Mouse (Mus musculus): ENCODE measurements around the gene Hao2. TPM values are rescaled to one million over a fixed set of nuclear protein-coding genes. Genes with fewer than 3 reads are reported as not detected.

Gene Hao2
- polyA plus RNA-seq, 1 experiment from 2014 or later: not detected

DNA sequence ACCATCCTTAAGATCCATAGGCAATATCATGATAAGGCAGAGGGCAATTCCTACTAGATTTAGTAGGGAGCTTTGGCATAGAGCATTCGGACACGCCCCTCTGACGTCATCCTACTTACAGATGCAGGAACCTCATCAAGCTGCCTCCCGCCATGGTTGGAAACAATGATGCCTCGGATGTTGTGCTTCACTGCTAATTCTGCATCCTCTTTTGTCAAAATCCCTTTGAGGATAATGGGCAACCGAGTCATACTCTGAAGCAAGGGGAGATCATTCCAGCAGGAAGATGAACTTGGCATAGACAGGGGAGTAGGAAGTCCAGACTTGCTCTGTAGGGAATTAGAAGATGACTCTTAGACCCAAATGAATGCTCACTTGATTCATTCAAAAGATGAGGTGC, 12.8 kb downstream of the Hao2 start:
- Histone ChIP-seq H3K4me1 (replicated peaks; ENCODE audit: control insufficient read depth, insufficient read depth, low read length) (no peaks in the 10 kb centered on the region), H3K4me3 (replicated peaks; ENCODE audit: low read length) (no peak overlapping the region), H3K9ac (replicated peaks; ENCODE audit: low read depth, low read length) (no peak overlapping the region), H3K27me3 (replicated peaks; ENCODE audit: control insufficient read depth, insufficient read depth, low read length) (no peaks in the 10 kb centered on the region), H3K9me3 (ENCODE audit: control insufficient read depth, low read length) (no peaks in the 10 kb centered on the region), H3K27ac (ENCODE audit: low read length) (no peak overlapping the region), H3K36me3 (ENCODE audit: control insufficient read depth, insufficient read depth) (no peaks in the 10 kb centered on the region), H3K4me2 (ENCODE audit: low read length) (no peak overlapping the region)
- no peak for ATAC-seq
- 50% methylated on average over 6 of the region's 6 CpGs for WGBS

DNA sequence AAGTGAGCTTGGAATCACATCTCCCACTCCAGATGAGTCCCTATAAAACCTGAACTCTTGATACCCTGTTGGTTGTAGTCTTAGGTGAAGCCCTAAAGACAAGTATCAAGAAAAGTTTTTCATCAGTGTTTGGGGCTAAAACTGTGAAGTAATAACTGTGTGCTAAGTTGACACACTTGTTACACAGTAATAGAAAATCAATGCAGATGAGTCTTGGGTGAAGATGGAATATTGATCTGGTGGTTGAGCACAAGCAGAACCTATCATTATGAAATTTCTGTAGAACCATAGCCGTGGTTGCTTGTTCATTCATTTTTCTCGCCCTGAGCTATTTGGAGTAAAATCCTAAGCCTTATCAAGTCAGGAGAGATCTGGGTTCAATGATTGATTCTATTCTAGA, 24.8 kb downstream of the Hao2 start:
- H3K4me3 ChIP-seq (replicated peaks; ENCODE audit: low read length): no peak overlapping the region
- no peak for ATAC-seq
- no peaks in the 10 kb centered on the region for H3K9me3 ChIP-seq (ENCODE audit: control insufficient read depth, low read length)
- no peaks in the 10 kb centered on the region for H3K36me3 ChIP-seq (ENCODE audit: control insufficient read depth, insufficient read depth)
- WGBS: 85% methylated on average over 2 of the region's 2 CpGs
- no peak overlapping the region for H3K4me2 ChIP-seq (ENCODE audit: low read length)
- H3K27ac ChIP-seq (ENCODE audit: low read length): no peak overlapping the region
- H3K27me3 ChIP-seq (replicated peaks; ENCODE audit: control insufficient read depth, insufficient read depth, low read length): no peaks in the 10 kb centered on the region
- no peaks in the 10 kb centered on the region for H3K4me1 ChIP-seq (replicated peaks; ENCODE audit: control insufficient read depth, insufficient read depth, low read length)
- H3K9ac ChIP-seq (replicated peaks; ENCODE audit: low read depth, low read length): no peak overlapping the region

DNA sequence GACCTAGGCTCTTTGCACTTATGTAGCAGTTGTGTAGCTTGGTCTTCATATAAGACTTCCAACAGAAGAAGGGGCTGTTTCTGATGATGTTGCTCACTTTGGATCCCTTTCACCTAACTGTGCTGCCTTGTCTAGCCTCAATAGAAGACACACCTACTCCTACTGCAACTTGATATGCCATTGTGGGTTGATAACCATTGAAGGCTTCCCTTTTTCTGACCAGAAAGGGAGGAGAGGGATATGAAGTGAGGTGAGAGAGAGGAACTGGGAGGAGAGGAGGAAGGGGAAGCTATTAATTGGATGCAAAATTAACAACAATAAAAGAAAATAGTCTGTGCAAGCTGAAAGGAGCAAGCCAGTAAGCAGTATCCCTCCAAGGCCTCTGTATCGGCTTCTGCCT, 30.2 kb downstream of the Hao2 start:
- Histone ChIP-seq H3K4me1 (replicated peaks; ENCODE audit: control insufficient read depth, insufficient read depth, low read length) (no peaks in the 10 kb centered on the region), H3K4me3 (replicated peaks; ENCODE audit: low read length) (no peak overlapping the region), H3K27me3 (replicated peaks; ENCODE audit: control insufficient read depth, insufficient read depth, low read length) (no peaks in the 10 kb centered on the region), H3K9ac (replicated peaks; ENCODE audit: low read depth, low read length) (no peak overlapping the region), H3K4me2 (ENCODE audit: low read length) (no peak overlapping the region), H3K36me3 (ENCODE audit: control insufficient read depth, insufficient read depth) (no peaks in the 10 kb centered on the region), H3K9me3 (ENCODE audit: control insufficient read depth, low read length) (no peaks in the 10 kb centered on the region), H3K27ac (ENCODE audit: low read length) (no peak overlapping the region)
- no peak for ATAC-seq
- WGBS: 95% methylated on average over 1 of the region's 1 CpGs

DNA sequence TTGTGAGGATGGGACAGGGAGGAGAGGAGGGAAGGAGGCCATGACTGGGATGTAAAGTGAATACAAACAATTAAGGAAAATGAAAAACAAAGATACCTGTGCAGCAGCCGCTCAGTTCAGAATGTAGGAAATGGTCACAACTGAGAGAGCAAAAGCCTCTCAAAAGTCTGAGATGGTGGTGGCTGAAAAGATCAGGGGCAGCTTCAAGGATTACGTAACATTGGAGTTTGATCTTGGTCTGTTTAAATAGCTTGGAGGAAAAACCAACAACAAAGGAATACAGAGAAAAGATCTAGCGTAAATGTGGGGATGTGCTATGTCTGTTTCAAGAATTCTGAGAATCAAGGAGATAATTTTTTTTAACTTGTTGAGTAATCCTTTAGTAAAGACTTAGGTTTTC, 33.5 kb downstream of the Hao2 start, which contains the start of gene Hsd3b1:
Hsd3b1 (minus strand) TSS at position 219 of the 400 bp plus-strand sequence.
- ATAC-seq: no peak
- Histone ChIP-seq H3K27me3 (replicated peaks; ENCODE audit: control insufficient read depth, insufficient read depth, low read length) (no peaks in the 10 kb centered on the region), H3K27ac (ENCODE audit: low read length) (no peak within 1 kb of the TSS), H3K4me3 (replicated peaks; ENCODE audit: low read length) (no peak within 1 kb of the TSS), H3K9me3 (ENCODE audit: control insufficient read depth, low read length) (no peaks in the 10 kb centered on the region), H3K9ac (replicated peaks; ENCODE audit: low read depth, low read length) (no peak within 1 kb of the TSS), H3K36me3 (ENCODE audit: control insufficient read depth, insufficient read depth) (no peaks in the 10 kb centered on the region), H3K4me1 (replicated peaks; ENCODE audit: control insufficient read depth, insufficient read depth, low read length) (no peaks in the 10 kb centered on the region), H3K4me2 (ENCODE audit: low read length) (no peak within 1 kb of the TSS)
- WGBS: 89% methylated on average over 3 of the region's 3 CpGs

DNA sequence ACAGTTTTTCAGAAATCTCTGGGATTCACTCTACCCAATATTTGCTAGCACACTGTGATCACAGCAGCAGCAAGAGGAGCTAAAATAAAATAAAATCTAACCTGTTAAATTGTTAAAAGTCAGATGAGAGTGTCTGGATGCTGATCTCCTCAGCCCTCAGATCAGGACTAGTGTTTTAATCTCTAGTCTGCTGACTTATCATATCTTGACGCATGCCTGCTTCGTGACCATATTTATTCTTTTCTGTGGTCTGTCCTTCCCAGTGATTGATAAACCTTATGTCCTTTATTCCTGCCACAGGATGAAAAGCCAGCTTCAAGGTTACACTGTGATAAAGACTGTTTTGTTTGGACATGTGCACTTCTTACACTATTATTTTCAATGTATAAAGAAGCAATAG, 35.0 kb downstream of the Hao2 start:
- H3K4me2 ChIP-seq (ENCODE audit: low read length): no peak overlapping the region
- no peaks in the 10 kb centered on the region for H3K9me3 ChIP-seq (ENCODE audit: control insufficient read depth, low read length)
- H3K27ac ChIP-seq (ENCODE audit: low read length): no peak overlapping the region
- WGBS: 95% methylated on average over 2 of the region's 2 CpGs
- ATAC-seq: no peak
- no peaks in the 10 kb centered on the region for H3K4me1 ChIP-seq (replicated peaks; ENCODE audit: control insufficient read depth, insufficient read depth, low read length)
- no peaks in the 10 kb centered on the region for H3K36me3 ChIP-seq (ENCODE audit: control insufficient read depth, insufficient read depth)
- no peak overlapping the region for H3K4me3 ChIP-seq (replicated peaks; ENCODE audit: low read length)
- no peaks in the 10 kb centered on the region for H3K27me3 ChIP-seq (replicated peaks; ENCODE audit: control insufficient read depth, insufficient read depth, low read length)
- no peak overlapping the region for H3K9ac ChIP-seq (replicated peaks; ENCODE audit: low read depth, low read length)

DNA sequence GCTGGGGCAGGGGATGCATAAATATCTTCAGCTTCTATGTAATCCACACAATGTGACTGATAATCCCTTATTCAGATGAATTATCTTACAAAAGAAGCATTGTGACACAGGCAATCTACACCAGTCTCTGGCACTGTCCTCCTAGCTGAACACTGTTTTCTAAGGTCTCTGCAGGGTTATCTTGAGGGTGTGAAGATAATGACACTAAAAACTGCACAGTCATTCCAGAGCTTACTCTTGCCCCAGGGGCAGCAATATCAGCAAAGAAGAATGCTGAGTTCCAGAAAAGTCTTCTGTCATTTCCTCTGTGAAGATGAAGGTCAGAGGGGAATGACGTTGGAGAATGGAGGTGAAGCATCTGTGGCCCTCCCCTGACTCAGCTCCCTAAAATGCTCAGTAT, 36.1 kb downstream of the Hao2 start:
- H3K36me3 ChIP-seq (ENCODE audit: control insufficient read depth, insufficient read depth): no peaks in the 10 kb centered on the region
- no peak overlapping the region for H3K9ac ChIP-seq (replicated peaks; ENCODE audit: low read depth, low read length)
- no peak overlapping the region for H3K4me3 ChIP-seq (replicated peaks; ENCODE audit: low read length)
- no peaks in the 10 kb centered on the region for H3K27me3 ChIP-seq (replicated peaks; ENCODE audit: control insufficient read depth, insufficient read depth, low read length)
- H3K4me1 ChIP-seq (replicated peaks; ENCODE audit: control insufficient read depth, insufficient read depth, low read length): no peaks in the 10 kb centered on the region
- no peak for ATAC-seq
- H3K9me3 ChIP-seq (ENCODE audit: control insufficient read depth, low read length): no peaks in the 10 kb centered on the region
- no peak overlapping the region for H3K4me2 ChIP-seq (ENCODE audit: low read length)
- 90% methylated on average over 1 of the region's 1 CpGs for WGBS
- H3K27ac ChIP-seq (ENCODE audit: low read length): no peak overlapping the region

DNA sequence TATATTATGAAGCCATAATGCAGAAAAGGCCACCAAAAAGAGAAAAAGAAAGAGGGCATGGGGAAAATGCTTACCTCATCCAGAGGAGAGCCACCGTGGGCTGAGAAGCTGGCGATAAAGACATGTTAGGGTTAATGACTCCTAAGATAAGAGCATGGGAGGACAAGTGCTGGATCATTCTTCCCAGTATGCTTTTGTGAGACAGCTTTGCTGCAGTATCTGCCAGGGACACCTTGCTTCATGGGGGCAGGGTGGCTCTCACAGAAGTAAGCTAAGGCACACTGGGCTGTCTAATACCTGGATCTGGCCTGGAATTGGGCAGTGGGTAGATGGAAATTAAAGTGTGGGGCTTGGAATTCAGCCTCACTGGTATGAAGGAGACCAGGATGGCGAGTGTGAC, 37.9 kb downstream of the Hao2 start:
- no peaks in the 10 kb centered on the region for H3K9me3 ChIP-seq (ENCODE audit: control insufficient read depth, low read length)
- ATAC-seq: no peak
- H3K27ac ChIP-seq (ENCODE audit: low read length): no peak overlapping the region
- H3K4me2 ChIP-seq (ENCODE audit: low read length): no peak overlapping the region
- no peak overlapping the region for H3K9ac ChIP-seq (replicated peaks; ENCODE audit: low read depth, low read length)
- H3K36me3 ChIP-seq (ENCODE audit: control insufficient read depth, insufficient read depth): no peaks in the 10 kb centered on the region
- no peaks in the 10 kb centered on the region for H3K27me3 ChIP-seq (replicated peaks; ENCODE audit: control insufficient read depth, insufficient read depth, low read length)
- H3K4me1 ChIP-seq (replicated peaks; ENCODE audit: control insufficient read depth, insufficient read depth, low read length): no peaks in the 10 kb centered on the region
- 82% methylated on average over 3 of the region's 3 CpGs for whole genome bisulfite sequencing
- H3K4me3 ChIP-seq (replicated peaks; ENCODE audit: low read length): no peak overlapping the region

DNA sequence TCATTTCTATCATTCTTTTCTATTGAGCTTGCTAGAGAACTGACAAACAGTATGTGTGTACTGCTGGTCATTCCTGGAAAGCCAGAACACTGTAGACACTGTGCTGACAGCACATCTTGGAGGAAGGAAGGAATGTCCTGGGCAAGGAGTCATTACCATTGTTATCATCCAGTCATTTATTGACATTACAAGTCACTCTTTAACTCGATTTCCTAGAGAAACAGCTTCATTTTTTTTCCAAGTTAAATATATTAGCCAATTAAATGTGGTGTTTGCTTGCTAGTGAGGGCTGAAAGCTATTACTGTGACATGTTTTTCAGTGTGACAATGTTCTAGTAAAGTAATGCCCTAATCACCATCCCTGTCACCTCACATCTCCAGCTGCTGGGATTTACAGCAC, 39.4 kb downstream of the Hao2 start:
- Histone ChIP-seq H3K4me3 (replicated peaks; ENCODE audit: low read length) (no peak overlapping the region), H3K27ac (ENCODE audit: low read length) (no peak overlapping the region), H3K27me3 (replicated peaks; ENCODE audit: control insufficient read depth, insufficient read depth, low read length) (no peaks in the 10 kb centered on the region), H3K36me3 (ENCODE audit: control insufficient read depth, insufficient read depth) (no peaks in the 10 kb centered on the region), H3K4me2 (ENCODE audit: low read length) (no peak overlapping the region), H3K9me3 (ENCODE audit: control insufficient read depth, low read length) (no peaks in the 10 kb centered on the region), H3K9ac (replicated peaks; ENCODE audit: low read depth, low read length) (no peak overlapping the region), H3K4me1 (replicated peaks; ENCODE audit: control insufficient read depth, insufficient read depth, low read length) (no peaks in the 10 kb centered on the region)
- 47% methylated on average over 1 of the region's 1 CpGs for WGBS
- ATAC-seq: no peak

DNA sequence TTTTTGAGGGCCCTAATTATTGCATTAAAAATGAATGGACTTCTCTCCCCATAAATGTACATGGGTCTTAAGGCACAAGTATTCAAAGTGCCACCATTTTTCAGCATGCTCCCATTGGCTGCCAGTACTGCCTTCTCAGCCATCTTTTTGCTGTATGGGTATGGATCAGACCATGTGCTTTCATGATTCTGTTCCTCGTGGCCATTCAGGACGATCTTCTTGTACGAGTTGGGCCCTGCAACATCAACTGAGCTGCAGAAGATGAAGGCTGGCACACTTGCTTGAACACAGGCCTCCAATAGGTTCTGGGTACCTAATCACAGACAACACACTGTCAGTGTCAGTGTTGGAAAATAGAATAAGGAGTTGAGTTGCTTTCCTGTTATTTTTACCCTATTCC, 40.0 kb downstream of the Hao2 start:
- Histone ChIP-seq H3K4me2 (ENCODE audit: low read length) (no peak overlapping the region), H3K27ac (ENCODE audit: low read length) (no peak overlapping the region), H3K4me1 (replicated peaks; ENCODE audit: control insufficient read depth, insufficient read depth, low read length) (no peaks in the 10 kb centered on the region), H3K4me3 (replicated peaks; ENCODE audit: low read length) (no peak overlapping the region), H3K27me3 (replicated peaks; ENCODE audit: control insufficient read depth, insufficient read depth, low read length) (no peaks in the 10 kb centered on the region), H3K9ac (replicated peaks; ENCODE audit: low read depth, low read length) (no peak overlapping the region), H3K36me3 (ENCODE audit: control insufficient read depth, insufficient read depth) (no peaks in the 10 kb centered on the region), H3K9me3 (ENCODE audit: control insufficient read depth, low read length) (no peaks in the 10 kb centered on the region)
- no peak for ATAC-seq
- 93% methylated on average over 3 of the region's 3 CpGs for WGBS

DNA sequence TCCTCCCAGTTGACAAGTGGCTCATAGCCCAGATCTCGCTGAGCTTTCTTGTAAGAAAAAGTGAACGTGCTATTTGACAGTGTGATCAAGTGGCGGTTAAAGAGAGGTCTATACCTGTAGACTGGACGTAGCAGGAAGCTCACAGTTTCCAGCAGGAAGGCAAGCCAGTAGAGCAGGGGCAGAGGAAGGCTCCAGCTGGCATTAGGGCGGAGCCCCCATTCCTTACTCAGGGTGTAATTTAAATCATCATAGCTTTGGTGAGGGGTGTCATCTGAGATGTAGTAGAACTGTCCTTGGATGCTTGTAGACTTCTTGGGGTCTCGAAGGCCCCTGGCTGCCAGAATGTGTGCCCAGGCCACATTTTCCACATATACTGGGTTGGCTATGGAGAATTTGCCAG, 40.4 kb downstream of the Hao2 start:
- Histone ChIP-seq H3K4me1 (replicated peaks; ENCODE audit: control insufficient read depth, insufficient read depth, low read length) (no peaks in the 10 kb centered on the region), H3K27ac (ENCODE audit: low read length) (no peak overlapping the region), H3K27me3 (replicated peaks; ENCODE audit: control insufficient read depth, insufficient read depth, low read length) (no peaks in the 10 kb centered on the region), H3K36me3 (ENCODE audit: control insufficient read depth, insufficient read depth) (no peaks in the 10 kb centered on the region), H3K9me3 (ENCODE audit: control insufficient read depth, low read length) (no peaks in the 10 kb centered on the region), H3K4me2 (ENCODE audit: low read length) (no peak overlapping the region), H3K4me3 (replicated peaks; ENCODE audit: low read length) (no peak overlapping the region), H3K9ac (replicated peaks; ENCODE audit: low read depth, low read length) (no peak overlapping the region)
- 86% methylated on average over 6 of the region's 6 CpGs for WGBS
- no peak for ATAC-seq
